Mouse (Mus musculus) liver, embryonic 11.5 days (tissue): ENCODE results near the gene Zkscan16. TPM values are rescaled to one million over a fixed set of nuclear protein-coding genes. Genes with fewer than 3 reads are reported as not detected.

Source experiments
- ATAC-seq: fragments of 200-750 bp; cut with Nextera tagmentation; replicated peaks from 2 replicates; pipeline ENCODE4 v1.8.0; 2017; ENCODE audit warnings: moderate number of reproducible peaks, mild to moderate bottlenecking, moderate TSS enrichment, moderate library complexity; ENCODE audit not compliant: low FRiP score
- DNase-seq: peaks from one replicate; pipeline ENCODE4 v3.0.0-alpha.2; 2017; ENCODE audit warnings: low spot score
- H3K27ac ChIP-seq: fragments of 300-500 bp; sonication (generic); 2 replicates; pipeline ENCODE4 v1.5.1; 2014; ENCODE audit warnings: mild to moderate bottlenecking, low read depth, low read length, control low read depth
- H3K27me3 ChIP-seq: fragments of 300-500 bp; sonication (generic); replicated peaks from 2 replicates; pipeline ENCODE4 v1.6.1; 2014; ENCODE audit warnings: low read length, mixed read lengths; ENCODE audit not compliant: control insufficient read depth, insufficient read depth
- H3K36me3 ChIP-seq: fragments of 300-500 bp; sonication (generic); 2 replicates; pipeline ENCODE4 v1.6.1; 2014; ENCODE audit warnings: mild to moderate bottlenecking, low read length, moderate library complexity, mixed read lengths; ENCODE audit not compliant: control insufficient read depth, insufficient read depth
- H3K4me1 ChIP-seq: fragments of 300-500 bp; sonication (generic); replicated peaks from 2 replicates; pipeline ENCODE4 v1.6.1; 2014; ENCODE audit warnings: low read length, mixed read lengths; ENCODE audit not compliant: control insufficient read depth, insufficient read depth
- H3K4me2 ChIP-seq: fragments of 300-500 bp; sonication (generic); 2 replicates; pipeline ENCODE4 v1.6.1; 2014; ENCODE audit warnings: mild to moderate bottlenecking, control low read depth, moderate library complexity
- H3K4me3 ChIP-seq: fragments of 300-500 bp; sonication (generic); 2 replicates; pipeline ENCODE4 v1.5.1; 2014; ENCODE audit warnings: low read depth, low read length, control low read depth
- H3K9ac ChIP-seq: fragments of 300-500 bp; sonication (generic); 2 replicates; pipeline ENCODE4 v1.6.1; 2014; ENCODE audit warnings: low read depth, low read length, control low read depth
- H3K9me3 ChIP-seq: fragments of 300-500 bp; sonication (generic); 2 replicates; pipeline ENCODE4 v1.6.1; 2016; ENCODE audit warnings: low read length, inconsistent platforms, mixed read lengths; ENCODE audit not compliant: control insufficient read depth
- WGBS: fragments of 180-500 bp; shearing (Covaris S2); extraction: QIAGEN DNeasy Blood & Tissue Kit; methylation state at CpG from one replicate; pipeline ENCODE4 v1.1.7; 2014; 5-methylcytosine and 5-hydroxymethylcytosine counted together
- polyA plus RNA-seq: library from polyadenylated mRNA; unstranded; fragments of >200 nt; fragmentation: Nextera tagmentation; extraction: Ambion mirVana; gene quantifications from 2 replicates; pipeline ENCODE4 v1.2.1, GENCODE M21; 2014

The Zkscan16 gene
- polyA plus RNA-seq: 0.21 and 0.29 TPM in 2 replicates

DNA sequence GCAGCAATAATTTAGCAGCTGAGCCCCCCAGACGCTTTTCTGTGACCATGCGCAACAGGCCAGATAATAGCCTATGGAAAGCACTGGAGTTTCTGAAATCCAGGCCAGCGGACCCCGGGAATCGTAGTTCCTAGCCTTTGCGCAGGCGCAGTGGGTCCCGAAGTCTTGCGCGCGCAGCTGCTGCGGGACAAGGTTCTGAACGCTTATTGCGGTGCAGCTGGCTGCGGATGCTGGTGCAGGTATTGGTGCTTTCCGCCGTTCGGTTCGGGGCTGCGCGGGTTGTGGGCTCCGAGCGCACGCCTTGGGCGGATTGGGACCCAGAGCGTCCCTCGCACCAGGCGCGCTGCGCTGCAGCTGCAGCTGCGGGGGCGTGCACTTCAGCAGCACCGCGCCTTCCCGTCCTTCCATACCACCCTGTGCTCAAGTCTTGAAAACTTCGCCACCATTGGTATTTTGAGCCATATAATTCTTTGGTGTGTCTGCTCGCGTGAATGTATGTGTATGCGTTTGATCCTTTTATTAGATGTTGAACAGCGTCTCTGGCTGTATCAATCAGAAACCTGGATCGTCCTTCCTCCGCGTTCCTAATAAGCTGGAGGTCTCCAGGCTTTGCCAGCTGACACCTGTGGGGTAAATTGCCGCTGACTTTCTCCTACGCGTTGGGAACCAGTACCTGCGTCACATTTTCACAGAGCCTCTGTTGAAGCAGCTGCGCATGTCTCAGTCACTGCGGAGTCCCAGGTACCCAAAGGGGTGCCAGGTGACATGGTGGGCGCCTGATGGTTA, at the start of gene Zkscan16:
Gene Zkscan16 (plus strand): TSS at position 209 of the 786 bp plus-strand sequence.
- DNase-seq: peak; percentile 82
- Histone ChIP-seq H3K27me3 (peaks cover 13% of the 10 kb centered on the region), H3K4me1 (no peaks in the 10 kb centered on the region), H3K9ac (peak within 1 kb of the TSS; percentile 28), H3K27ac (no peak within 1 kb of the TSS), H3K9me3 (no peaks in the 10 kb centered on the region), H3K36me3 (no peaks in the 10 kb centered on the region), H3K4me2 (peak within 1 kb of the TSS; percentile 95), H3K4me3 (peak within 1 kb of the TSS; percentile 70)
- WGBS: 2% methylated on average over 50 of the region's 50 CpGs
- ATAC-seq: peak; percentile 61

DNA sequence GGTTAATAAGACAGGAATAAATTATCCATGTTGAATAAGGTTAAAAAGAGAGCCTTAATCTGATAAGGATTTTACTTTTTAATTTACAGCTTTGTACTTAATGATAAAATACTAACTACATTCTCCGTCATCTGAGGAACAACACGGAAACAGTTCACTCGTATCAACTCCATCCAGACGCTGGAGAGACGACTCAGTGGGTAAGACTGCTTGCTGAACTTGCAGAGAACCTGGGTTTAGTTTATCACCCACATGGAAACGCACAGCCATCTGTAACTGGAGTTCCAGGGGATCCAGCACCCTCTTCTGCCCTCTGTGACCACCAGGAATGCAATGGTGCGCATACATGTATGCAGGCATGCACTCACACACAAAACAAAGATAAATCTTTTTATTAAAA, 49.0 kb upstream of the Zkscan16 start:
- Histone ChIP-seq H3K27me3 (no peaks in the 10 kb centered on the region), H3K9me3 (no peaks in the 10 kb centered on the region), H3K36me3 (no peaks in the 10 kb centered on the region), H3K4me1 (peaks cover 14% of the 10 kb centered on the region), H3K9ac (no peak overlapping the region), H3K4me2 (no peak overlapping the region), H3K27ac (no peak overlapping the region), H3K4me3 (no peak overlapping the region)
- DNase-seq (no peak), ATAC-seq (0 out of 2 replicates have a peak, but pooled peaks have one; percentile 41)
- 71% methylated on average over 7 of the region's 7 CpGs for WGBS

DNA sequence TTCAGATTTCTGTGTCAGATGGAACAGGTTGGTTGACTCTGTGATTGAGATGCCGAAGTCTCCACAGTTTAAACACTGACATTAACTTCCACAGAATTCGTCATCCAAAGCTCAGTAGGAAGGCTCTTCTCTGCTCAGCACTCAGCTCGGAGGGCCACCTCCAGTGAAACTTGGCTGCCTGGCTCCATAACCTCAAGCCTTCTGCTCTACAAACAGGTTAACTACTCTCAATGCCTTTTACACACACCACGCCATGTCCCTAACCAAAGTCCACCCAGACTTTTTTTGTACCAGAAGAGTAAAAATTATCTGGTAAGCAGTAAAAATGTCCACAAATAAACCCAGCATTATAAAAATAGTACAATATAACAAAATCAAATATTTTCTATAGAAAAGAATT, 46.0 kb upstream of the Zkscan16 start:
- Histone ChIP-seq H3K27me3 (no peaks in the 10 kb centered on the region), H3K36me3 (no peaks in the 10 kb centered on the region), H3K4me1 (peaks cover 2% of the 10 kb centered on the region; the same call in 1 of the 2 replicates), H3K27ac (no peak overlapping the region), H3K4me2 (no peak overlapping the region), H3K4me3 (no peak overlapping the region), H3K9ac (no peak overlapping the region), H3K9me3 (no peaks in the 10 kb centered on the region)
- WGBS: 73% methylated on average over 4 of the region's 4 CpGs
- no peak for ATAC-seq
- DNase-seq: no peak

DNA sequence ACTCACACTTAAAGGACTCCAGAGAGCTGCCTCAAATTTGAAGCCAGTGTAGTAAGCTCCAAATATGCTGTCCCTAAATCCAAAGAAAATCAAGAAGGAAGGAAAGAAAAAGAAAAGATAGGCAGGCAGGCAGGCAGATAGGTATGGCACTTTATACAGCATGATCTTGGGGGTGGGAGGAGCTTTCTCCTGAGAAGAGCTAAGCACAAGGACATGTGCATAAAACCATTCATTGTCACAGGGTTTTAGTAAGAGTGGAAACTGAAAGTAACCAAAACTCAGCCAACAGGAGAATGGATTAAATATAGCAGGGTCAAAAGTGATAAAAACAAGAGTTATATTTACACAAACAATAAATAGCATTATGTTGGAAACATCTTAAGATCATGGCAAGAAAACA, 45.1 kb upstream of the Zkscan16 start:
- Histone ChIP-seq H3K27ac (no peak overlapping the region), H3K4me1 (peaks cover 2% of the 10 kb centered on the region; the same call in 1 of the 2 replicates), H3K27me3 (no peaks in the 10 kb centered on the region), H3K9me3 (no peaks in the 10 kb centered on the region), H3K4me3 (no peak overlapping the region), H3K4me2 (no peak overlapping the region), H3K36me3 (no peaks in the 10 kb centered on the region), H3K9ac (no peak overlapping the region)
- DNase-seq (no peak), ATAC-seq (no peak)

DNA sequence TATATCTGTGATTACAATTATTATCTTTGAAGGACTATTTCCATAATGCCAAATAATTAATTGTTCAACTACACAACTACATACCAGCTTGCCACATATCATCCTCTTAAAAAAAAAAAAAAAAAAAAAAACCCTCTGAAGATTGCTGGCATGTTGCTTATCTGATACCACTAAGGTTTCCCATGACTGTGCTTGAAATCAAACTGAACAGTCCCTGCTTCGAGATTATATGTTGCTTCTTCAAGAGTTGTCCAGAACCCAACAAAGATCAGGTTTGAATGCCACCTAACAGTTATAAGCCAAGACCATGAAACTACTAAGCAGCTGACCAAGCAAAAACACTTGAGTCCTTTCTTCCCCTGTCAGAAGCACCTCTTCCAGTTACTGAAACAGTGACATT, 36.0 kb upstream of the Zkscan16 start:
- peaks cover 14% of the 10 kb centered on the region for H3K4me1 ChIP-seq
- no peaks in the 10 kb centered on the region for H3K36me3 ChIP-seq
- ATAC-seq (no peak), DNase-seq (no peak)
- H3K4me3 ChIP-seq: no peak overlapping the region
- WGBS: 47% methylated on average over 1 of the region's 1 CpGs
- no peak overlapping the region for H3K4me2 ChIP-seq
- no peak overlapping the region for H3K9ac ChIP-seq
- no peaks in the 10 kb centered on the region for H3K9me3 ChIP-seq
- no peak overlapping the region for H3K27ac ChIP-seq
- H3K27me3 ChIP-seq: no peaks in the 10 kb centered on the region

DNA sequence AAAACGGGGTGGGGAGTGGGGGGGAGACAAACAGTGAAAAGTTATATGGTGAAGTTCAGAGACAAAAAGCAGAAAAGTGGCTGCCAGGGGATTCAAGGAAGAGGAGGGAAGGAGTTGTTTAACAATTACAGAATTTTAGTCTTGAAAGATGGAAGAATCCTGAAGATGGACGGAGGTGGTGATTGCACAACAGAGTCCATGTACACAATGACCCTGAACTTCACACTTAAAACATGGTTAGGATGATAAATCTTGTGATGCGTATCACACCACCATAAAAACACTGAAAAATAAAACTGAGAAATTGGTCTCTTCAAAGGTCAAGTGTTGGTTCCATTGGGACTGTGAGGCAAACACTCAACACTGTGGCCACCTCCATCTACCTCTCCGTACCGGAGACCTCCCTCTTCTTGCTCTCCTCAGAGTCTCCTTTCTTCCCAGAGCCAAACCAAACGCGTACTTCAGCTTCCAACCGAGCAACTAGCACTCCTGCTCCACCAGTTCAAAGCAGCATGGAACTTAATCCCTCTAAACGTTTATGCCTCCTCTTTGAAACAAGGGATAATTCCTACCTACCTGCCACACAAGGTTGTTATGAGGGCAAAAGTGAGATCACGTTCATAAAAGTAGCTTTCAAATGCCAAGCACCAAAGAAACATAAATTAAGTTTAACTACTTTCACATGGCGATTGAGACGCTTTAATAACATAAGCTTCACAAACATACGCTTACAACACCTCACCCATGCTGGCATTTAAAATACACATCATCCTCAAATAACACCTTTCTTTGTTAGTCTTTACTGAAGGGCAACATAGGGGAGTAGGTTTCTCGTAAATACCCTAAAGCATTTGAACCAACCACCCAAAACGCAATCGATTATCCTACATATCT, 33.0 kb upstream of the Zkscan16 start:
- 27% methylated on average over 16 of the region's 16 CpGs for WGBS

DNA sequence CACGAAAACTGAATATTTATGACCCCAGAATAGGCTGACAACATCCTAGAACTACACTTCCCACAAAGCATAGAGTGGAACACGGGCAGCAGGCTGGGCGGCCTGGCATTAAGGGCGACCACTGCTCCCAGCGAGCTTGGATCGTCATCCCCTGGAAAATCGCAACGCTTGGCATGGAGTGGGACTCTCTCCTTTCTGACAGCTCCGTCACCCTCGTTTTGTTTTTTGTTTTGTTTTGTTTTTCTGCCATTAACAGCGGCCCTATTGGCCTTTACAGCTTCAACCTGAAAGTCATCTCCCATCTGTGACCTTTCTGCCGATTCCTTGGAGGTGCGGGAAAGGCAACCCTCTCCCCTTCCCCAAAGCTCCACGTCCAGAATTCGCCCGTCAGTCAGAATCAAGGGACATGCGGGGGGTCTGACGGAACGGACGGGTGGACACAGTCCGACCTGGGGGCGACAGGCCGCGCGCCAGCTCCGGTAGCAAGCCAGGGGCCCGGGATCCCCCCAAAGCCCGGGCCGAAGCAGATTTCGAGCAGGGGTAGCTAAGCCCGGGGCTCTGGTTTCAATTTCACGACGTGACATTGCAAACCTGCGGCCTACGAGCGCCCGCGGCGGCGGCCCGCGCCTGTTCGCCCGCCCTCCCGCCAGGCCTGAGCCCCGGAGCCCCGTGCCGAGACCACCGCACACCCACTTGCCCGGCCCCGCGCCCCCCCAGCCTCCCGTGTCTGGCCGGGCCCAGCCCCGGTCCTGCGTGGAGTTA, 32.2 kb upstream of the Zkscan16 start:
- peak; percentile 40 for ATAC-seq
- no peaks in the 10 kb centered on the region for H3K9me3 ChIP-seq
- H3K4me3 ChIP-seq: peak overlapping the region; percentile 95
- H3K4me1 ChIP-seq: peaks cover 14% of the 10 kb centered on the region
- peak; percentile 76 for DNase-seq
- peak overlapping the region; percentile 70 for H3K4me2 ChIP-seq
- peak overlapping the region; percentile 96 for H3K27ac ChIP-seq
- H3K36me3 ChIP-seq: no peaks in the 10 kb centered on the region
- H3K27me3 ChIP-seq: no peaks in the 10 kb centered on the region
- peak overlapping the region; percentile 97 for H3K9ac ChIP-seq
- WGBS: under 1% methylated on average over 56 of the region's 56 CpGs

More for the DNA sequence above, 33.0 kb upstream of the Zkscan16 start:
- Histone ChIP-seq H3K4me3 (peak overlapping the region; percentile 95), H3K4me1 (peaks cover 14% of the 10 kb centered on the region), H3K9ac (peak overlapping the region; percentile 97), H3K27ac (no peak overlapping the region), H3K27me3 (no peaks in the 10 kb centered on the region), H3K4me2 (peak overlapping the region; percentile 70), H3K9me3 (no peaks in the 10 kb centered on the region), H3K36me3 (no peaks in the 10 kb centered on the region)
- DNase-seq (no peak), ATAC-seq (no peak)
